Mouse (Mus musculus) liver, postnatal 0 days (tissue): Measurements from ENCODE around the gene Mfsd14a. TPM values are rescaled to one million over a fixed set of nuclear protein-coding genes. Genes with fewer than 3 reads are reported as not detected.

ENCODE experiments used
- ATAC-seq: fragments of 200-750 bp; cut with Nextera tagmentation; 2 replicates; pipeline ENCODE4 v1.8.0; 2017; ENCODE audit warnings: mild to moderate bottlenecking, moderate library complexity
- DNase-seq: peaks from one replicate; pipeline ENCODE4 v3.0.0-alpha.2; 2016
- H3K27ac ChIP-seq: fragments of 300-500 bp; sonication (generic); 2 replicates; pipeline ENCODE4 v1.5.1; 2014; ENCODE audit warnings: antibody characterized with exemption, moderate library complexity, mild to moderate bottlenecking, low read depth
- H3K27me3 ChIP-seq: fragments of 300-500 bp; sonication (generic); 2 replicates; pipeline ENCODE4 v1.6.1; 2014; ENCODE audit warnings: low read length, control low read depth, mixed read lengths; ENCODE audit not compliant: insufficient read depth
- H3K36me3 ChIP-seq: fragments of 300-500 bp; sonication (generic); replicated peaks from 2 replicates; pipeline ENCODE4 v1.6.1; 2014; ENCODE audit warnings: mild to moderate bottlenecking, control low read depth, low read length, moderate library complexity, mixed read lengths; ENCODE audit not compliant: insufficient read depth
- H3K4me1 ChIP-seq: fragments of 300-500 bp; sonication (generic); 2 replicates; pipeline ENCODE4 v1.6.1; 2014; ENCODE audit warnings: antibody characterized with exemption, mild to moderate bottlenecking, control low read depth; ENCODE audit not compliant: insufficient read depth
- H3K4me2 ChIP-seq: fragments of 300-500 bp; sonication (generic); 2 replicates; pipeline ENCODE4 v1.6.1; 2014; ENCODE audit warnings: low read depth, mild to moderate bottlenecking, low read length, moderate library complexity, mixed read lengths
- H3K4me3 ChIP-seq: fragments of 300-500 bp; sonication (generic); 2 replicates; pipeline ENCODE4 v1.5.1; 2014; ENCODE audit warnings: low read depth, low read length
- H3K9ac ChIP-seq: fragments of 300-500 bp; sonication (generic); replicated peaks from 2 replicates; pipeline ENCODE4 v1.6.1; 2014; ENCODE audit warnings: mild to moderate bottlenecking, moderate library complexity
- H3K9me3 ChIP-seq: fragments of 300-500 bp; sonication (generic); 2 replicates; pipeline ENCODE4 v1.6.1; 2016; ENCODE audit warnings: mild to moderate bottlenecking, control low read depth, low read length, mixed read lengths
- CTCF ChIP-seq: sonication (generic); IDR thresholded peaks from 2 replicates; pipeline ENCODE4 v1.5.1; 2016; ENCODE audit warnings: antibody characterized with exemption, low read depth
- EP300 ChIP-seq: IDR thresholded peaks from 2 replicates; pipeline ENCODE4 v1.6.1; 2016; ENCODE audit warnings: antibody characterized with exemption, low read depth, mild to moderate bottlenecking
- WGBS: fragments of 180-500 bp; shearing (Covaris S2); extraction: QIAGEN DNeasy Blood & Tissue Kit; methylation state at CpG from one replicate; pipeline ENCODE4 v1.1.7; 2014; ENCODE audit not compliant: insufficient replicate concordance; 5-methylcytosine and 5-hydroxymethylcytosine counted together
- polyA plus RNA-seq: library from polyadenylated mRNA; unstranded; fragments of >200 nt; fragmentation: Nextera tagmentation; extraction: Ambion mirVana; gene quantifications from 2 replicates; pipeline ENCODE4 v1.2.1, GENCODE M21; 2015

The Mfsd14a gene
- polyA plus RNA-seq, 1 experiment from 2014 or later: 30.5 TPM

DNA sequence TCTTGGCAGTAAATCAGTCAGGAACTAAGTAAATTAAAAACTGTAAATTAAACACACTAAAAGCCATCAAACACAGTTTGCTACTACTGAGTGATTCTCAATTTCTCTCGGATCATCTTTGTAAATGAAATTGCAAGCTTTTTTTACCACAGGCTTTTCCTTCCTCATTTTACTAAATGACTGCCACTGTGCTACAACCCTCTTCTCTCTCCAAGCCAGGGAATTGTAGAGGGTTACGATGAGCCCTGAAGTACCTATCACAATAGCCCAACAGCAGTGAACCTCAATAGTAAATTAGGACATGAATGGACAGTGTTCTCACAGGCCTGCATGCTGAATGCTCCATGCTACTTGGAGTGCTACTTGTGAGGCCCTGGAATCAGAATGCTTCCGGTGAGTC is 28.4 kb downstream of the Mfsd14a start:
- Histone ChIP-seq H3K4me2 (no peak overlapping the region), H3K9ac (no peak overlapping the region), H3K4me1 (peaks cover 3% of the 10 kb centered on the region), H3K9me3 (no peaks in the 10 kb centered on the region), H3K4me3 (no peak overlapping the region), H3K27ac (peak overlapping the region; percentile 45; the same call in 1 of the 2 replicates), H3K36me3 (peaks cover 71% of the 10 kb centered on the region), H3K27me3 (no peaks in the 10 kb centered on the region)
- ATAC-seq (no peak), DNase-seq (no peak)
- TF ChIP-seq CTCF: no peak
- TF ChIP-seq EP300: no peak
- WGBS: 71% methylated on average over 3 of the region's 3 CpGs

DNA sequence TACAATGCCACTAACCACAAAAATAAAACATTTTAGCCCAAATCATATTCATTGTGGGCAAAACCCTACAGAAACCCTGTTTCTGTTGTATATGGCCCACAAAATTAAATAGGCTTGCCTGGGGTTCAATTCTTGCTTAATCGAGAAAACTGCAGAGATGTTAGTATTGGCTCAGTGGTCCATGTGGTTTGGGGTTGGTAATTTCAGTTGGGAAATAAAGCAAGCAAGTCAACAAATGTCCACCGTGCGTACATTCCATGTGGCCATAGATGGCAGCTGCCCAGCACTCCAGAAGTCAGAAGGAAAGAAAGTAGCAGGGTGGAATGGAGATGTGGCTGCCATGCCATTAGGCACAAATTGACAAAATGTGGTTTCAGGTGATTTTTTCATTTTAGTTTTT is 29.5 kb downstream of the Mfsd14a start:
- Histone ChIP-seq H3K4me1 (0 out of 2 replicates have a peak, but pooled peaks cover 2% of the 10 kb centered on the region), H3K4me3 (no peak overlapping the region), H3K36me3 (peaks cover 71% of the 10 kb centered on the region), H3K9me3 (no peaks in the 10 kb centered on the region), H3K27me3 (no peaks in the 10 kb centered on the region), H3K4me2 (no peak overlapping the region), H3K9ac (no peak overlapping the region), H3K27ac (no peak overlapping the region)
- 57% methylated on average over 3 of the region's 3 CpGs for WGBS
- TF ChIP-seq CTCF (no peak), EP300 (no peak)
- DNase-seq (no peak), ATAC-seq (peak; percentile 89)

DNA sequence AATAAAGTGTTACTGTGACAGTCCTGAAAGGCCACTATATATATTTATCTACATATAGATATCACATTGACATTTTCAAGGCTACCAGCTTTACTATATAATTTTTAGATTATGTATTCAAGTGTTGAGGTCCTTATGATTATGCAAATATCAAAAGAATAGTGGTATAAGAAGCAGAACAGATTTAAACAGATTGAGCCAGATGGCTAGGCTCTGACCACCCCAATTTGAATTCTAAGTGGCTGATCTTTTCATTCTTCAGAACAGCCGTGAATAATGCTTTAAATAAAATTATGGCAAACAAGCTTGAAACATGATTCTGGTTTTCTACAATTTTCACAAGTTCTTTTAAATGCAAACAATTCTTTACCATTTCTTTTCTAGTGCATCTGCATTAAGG is 31.0 kb downstream of the Mfsd14a start:
- peaks cover 70% of the 10 kb centered on the region for H3K36me3 ChIP-seq
- no peak overlapping the region for H3K4me3 ChIP-seq
- 0 out of 2 replicates have a peak, but pooled peaks cover 2% of the 10 kb centered on the region for H3K4me1 ChIP-seq
- no peaks in the 10 kb centered on the region for H3K9me3 ChIP-seq
- no peak for DNase-seq
- H3K9ac ChIP-seq: no peak overlapping the region
- H3K4me2 ChIP-seq: no peak overlapping the region
- TF ChIP-seq CTCF (no peak), EP300 (no peak)
- H3K27ac ChIP-seq: no peak overlapping the region
- 80% methylated on average over 1 of the region's 1 CpGs for WGBS
- H3K27me3 ChIP-seq: no peaks in the 10 kb centered on the region
- no peak for ATAC-seq

DNA sequence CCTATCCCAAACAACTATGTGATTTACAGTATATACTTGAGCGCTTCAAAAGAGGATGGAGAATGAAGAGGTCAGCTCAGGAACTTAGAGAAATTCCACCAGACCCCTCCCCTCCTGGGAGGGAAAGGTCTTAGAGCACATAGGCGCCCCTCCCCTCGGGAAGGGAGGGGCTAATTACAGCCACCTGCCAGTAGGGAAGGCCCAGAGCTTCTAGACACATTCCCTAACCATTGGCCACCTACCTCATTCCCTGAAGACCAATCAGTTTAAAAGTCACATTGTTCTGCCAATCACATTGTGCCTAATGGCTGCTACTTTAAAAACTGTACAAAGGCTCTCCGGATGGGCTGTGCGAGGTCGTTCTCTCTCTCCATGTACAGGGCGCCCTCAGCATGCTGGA is 39.8 kb downstream of the Mfsd14a start:
- H3K27me3 ChIP-seq: no peaks in the 10 kb centered on the region
- no peak overlapping the region for H3K4me3 ChIP-seq
- no peaks in the 10 kb centered on the region for H3K9me3 ChIP-seq
- no peak overlapping the region for H3K4me2 ChIP-seq
- 0 out of 2 replicates have a peak, but pooled peaks cover 4% of the 10 kb centered on the region for H3K4me1 ChIP-seq
- no peak for TF ChIP-seq EP300
- no peak for TF ChIP-seq CTCF
- no peak overlapping the region for H3K9ac ChIP-seq
- H3K36me3 ChIP-seq: peaks cover 36% of the 10 kb centered on the region
- WGBS: 87% methylated on average over 7 of the region's 7 CpGs
- ATAC-seq (no peak), DNase-seq (no peak)
- no peak overlapping the region for H3K27ac ChIP-seq

DNA sequence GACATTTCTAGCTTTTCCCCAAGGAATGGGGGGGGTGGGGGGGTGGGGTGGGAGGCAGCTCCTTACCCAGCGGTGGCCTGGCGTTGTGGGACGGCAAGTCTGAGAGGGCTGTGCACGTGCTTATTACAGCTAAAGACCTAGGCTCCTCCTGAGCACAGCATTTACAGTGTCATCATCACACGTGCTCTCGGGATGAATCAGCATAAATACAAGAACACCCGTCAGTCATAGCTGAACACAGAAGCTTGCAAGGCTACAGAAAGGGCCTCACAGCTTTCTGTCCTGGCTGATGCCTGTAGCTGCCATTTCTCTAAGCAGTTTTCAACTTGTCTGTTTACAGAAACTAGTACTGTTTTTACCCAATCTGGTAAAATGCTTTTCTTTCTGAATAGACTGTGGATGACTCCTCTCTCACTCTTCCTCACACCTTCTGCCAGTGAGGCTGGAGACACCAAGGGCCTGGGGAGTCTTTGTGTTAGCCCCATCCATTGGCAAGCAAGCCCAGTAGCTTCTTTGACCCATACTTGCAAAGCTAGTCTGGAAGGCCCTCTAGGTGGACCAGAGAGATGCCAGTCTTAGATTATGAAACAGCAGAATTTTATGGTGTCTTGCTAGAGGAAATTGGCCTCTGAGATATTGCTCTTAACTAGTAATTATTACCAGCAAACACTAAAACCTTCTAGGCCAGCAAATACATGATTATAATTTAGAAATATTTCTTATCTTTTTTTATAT is 41.7 kb downstream of the Mfsd14a start:
- no peak overlapping the region for H3K4me3 ChIP-seq
- no peak; the same call in 1 of the 2 replicates for TF ChIP-seq EP300
- no peak for TF ChIP-seq CTCF
- H3K4me2 ChIP-seq: no peak overlapping the region
- H3K27ac ChIP-seq: peak overlapping the region; percentile 2; the same call in 1 of the 2 replicates
- H3K4me1 ChIP-seq: 0 out of 2 replicates have a peak, but pooled peaks cover 4% of the 10 kb centered on the region
- H3K9ac ChIP-seq: no peak overlapping the region
- no peaks in the 10 kb centered on the region for H3K9me3 ChIP-seq
- no peaks in the 10 kb centered on the region for H3K27me3 ChIP-seq
- DNase-seq (no peak), ATAC-seq (peak; percentile 96)
- peaks cover 35% of the 10 kb centered on the region for H3K36me3 ChIP-seq
- WGBS: 56% methylated on average over 7 of the region's 7 CpGs

DNA sequence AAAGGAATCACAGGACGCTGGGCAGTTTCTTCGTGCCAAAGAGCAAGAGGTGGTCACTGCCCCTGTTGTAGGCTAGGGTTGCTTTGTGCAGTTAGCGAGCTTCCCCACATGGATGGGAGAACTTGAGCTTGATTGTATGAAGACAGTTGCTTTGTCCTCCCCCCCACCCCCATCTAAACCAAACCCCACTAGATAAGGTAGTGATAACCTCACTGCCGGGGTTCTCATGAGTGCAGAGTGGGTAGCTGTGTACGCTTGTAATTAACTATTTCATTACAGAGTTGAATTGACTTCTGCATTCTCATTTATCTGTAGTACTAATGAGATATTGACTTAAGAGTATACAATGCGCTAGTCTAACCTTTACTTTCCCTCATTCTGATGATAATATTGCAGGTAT is 43.6 kb downstream of the Mfsd14a start:
- no peak for ATAC-seq
- H3K27me3 ChIP-seq: no peaks in the 10 kb centered on the region
- no peak overlapping the region for H3K4me2 ChIP-seq
- no peak for DNase-seq
- no peak overlapping the region for H3K27ac ChIP-seq
- WGBS: 54% methylated on average over 6 of the region's 6 CpGs
- peaks cover 47% of the 10 kb centered on the region for H3K36me3 ChIP-seq
- H3K9me3 ChIP-seq: no peaks in the 10 kb centered on the region
- no peak for TF ChIP-seq EP300
- TF ChIP-seq CTCF: no peak
- no peak overlapping the region for H3K9ac ChIP-seq
- no peak overlapping the region for H3K4me3 ChIP-seq
- H3K4me1 ChIP-seq: 0 out of 2 replicates have a peak, but pooled peaks cover 4% of the 10 kb centered on the region
